In genomic region chr8:11155579-11156318, GRCm38 (mm10) we compare ENCODE assay signal across 13 mouse cellular contexts.
DNase-seq lines count a peak whose midpoint lies in the region; ATAC-seq and TF ChIP-seq lines count a peak whose summit lies in the region.
"Had no signal": no experiment of that assay in that cellular context is flagged by ENCODE, and none has a peak within 500 bp of the region (broad histone marks: within the 10 kb centered on the region; RNA-seq: fewer than 3 reads in every experiment).

No protein-coding gene starts in this region.

- no peaks in the 10 kb centered on the region for H3K36me3 ChIP-seq in heart, embryonic 12.5 days
- no peaks in the 10 kb centered on the region for H3K36me3 ChIP-seq in forebrain, postnatal 0 days (ENCODE audit: insufficient read depth)
- H3K36me3 ChIP-seq: embryonic facial prominence, embryonic 13.5 days; hindbrain, embryonic 15.5 days; neural tube, embryonic 12.5 days; stomach, embryonic 15.5 days had no signal

- TF ChIP-seq CTCF in forebrain, postnatal 0 days (IDR thresholded peaks at IDR 0.05; ENCODE audit: low read depth), result no peak

- H3K4me3 ChIP-seq in heart, embryonic 12.5 days, result no peak overlapping the region
- no peak overlapping the region for H3K4me3 ChIP-seq in forebrain, postnatal 0 days (ENCODE audit: low read depth, low read length)
- H3K4me3 ChIP-seq: embryonic facial prominence, embryonic 13.5 days; hindbrain, embryonic 15.5 days; neural tube, embryonic 12.5 days; stomach, embryonic 15.5 days had no signal

- no peaks in the 10 kb centered on the region for H3K4me1 ChIP-seq in heart, embryonic 12.5 days (replicated peaks)
- no peaks in the 10 kb centered on the region for H3K4me1 ChIP-seq in forebrain, postnatal 0 days (ENCODE audit: insufficient read depth)
- H3K4me1 ChIP-seq: embryonic facial prominence, embryonic 13.5 days; hindbrain, embryonic 15.5 days; neural tube, embryonic 12.5 days; stomach, embryonic 15.5 days had no signal

- H3K27me3 ChIP-seq in heart, embryonic 12.5 days (replicated peaks), result no peaks in the 10 kb centered on the region
- no peaks in the 10 kb centered on the region for H3K27me3 ChIP-seq in forebrain, postnatal 0 days (ENCODE audit: insufficient read depth, low read length)
- H3K27me3 ChIP-seq: embryonic facial prominence, embryonic 13.5 days; hindbrain, embryonic 15.5 days; neural tube, embryonic 12.5 days; Patski; stomach, embryonic 15.5 days had no signal

- 83% methylated on average over 9 of the region's 9 CpGs for WGBS in heart, embryonic 12.5 days
- 86% methylated on average over 9 of the region's 9 CpGs for WGBS in forebrain, postnatal 0 days

- DNase-seq in heart, postnatal 25 days (ENCODE audit: low spot score), result no peak
- DNase-seq in urinary bladder, postnatal 14 days (ENCODE audit: low spot score), result peak; percentile 51
- no peak for DNase-seq in urinary bladder, adult 2 months (ENCODE audit: low spot score)
- peak; percentile 34 for DNase-seq in adrenal gland, postnatal 10 days
- DNase-seq in forebrain, postnatal 0 days, result no peak
- DNase-seq in thymus, postnatal 10 days (ENCODE audit: low spot score in 2 of 2), result no peak

- no peak overlapping the region for H3K9ac ChIP-seq in heart, embryonic 12.5 days
- H3K9ac ChIP-seq in forebrain, postnatal 0 days, result no peak overlapping the region
- H3K9ac ChIP-seq: embryonic facial prominence, embryonic 13.5 days; hindbrain, embryonic 15.5 days; neural tube, embryonic 12.5 days; stomach, embryonic 15.5 days had no signal

- 0 out of 2 replicates have a peak, but pooled peaks cover 4% of the 10 kb centered on the region for H3K9me3 ChIP-seq in heart, embryonic 12.5 days (replicated peaks)
- no peaks in the 10 kb centered on the region for H3K9me3 ChIP-seq in forebrain, postnatal 0 days (ENCODE audit: low read length)
- H3K9me3 ChIP-seq: embryonic facial prominence, embryonic 13.5 days; hindbrain, embryonic 15.5 days; neural tube, embryonic 12.5 days; stomach, embryonic 15.5 days had no signal

- no peak overlapping the region for H3K4me2 ChIP-seq in heart, embryonic 12.5 days
- no peak overlapping the region for H3K4me2 ChIP-seq in forebrain, postnatal 0 days (ENCODE audit: low read depth)
- H3K4me2 ChIP-seq: embryonic facial prominence, embryonic 13.5 days; hindbrain, embryonic 15.5 days; midbrain, embryonic 11.5 days; neural tube, embryonic 12.5 days; stomach, embryonic 15.5 days had no signal

- ATAC-seq in heart, embryonic 12.5 days (ENCODE audit: insufficient number of reproducible peaks, low FRiP score), result peak; percentile 53; the same call in 1 of the 2 replicates
- no peak for ATAC-seq in forebrain, postnatal 0 days
- ATAC-seq: Patski had no signal

- H3K27ac ChIP-seq in heart, embryonic 12.5 days (ENCODE audit: poor library complexity, severe bottlenecking), result no peak overlapping the region
- no peak overlapping the region for H3K27ac ChIP-seq in forebrain, postnatal 0 days (ENCODE audit: low read depth, low read length)
- H3K27ac ChIP-seq: embryonic facial prominence, embryonic 13.5 days; hindbrain, embryonic 15.5 days; neural tube, embryonic 12.5 days; stomach, embryonic 15.5 days had no signal

- intact Hi-C loops in heart, postnatal 25 days (cut with DNase I), result no loop called here

Comparison
In these comparisons a context has a peak if more than half of its experiments do, and no peak if none do; other contexts are left out.
1. DNase-seq: peak in urinary bladder, postnatal 14 days (single experiment) and adrenal gland, postnatal 10 days (single experiment); none in heart, postnatal 25 days (single experiment), urinary bladder, adult 2 months (single experiment), forebrain, postnatal 0 days (single experiment) and thymus, postnatal 10 days (0 of 2).